Mouse (Mus musculus): ENCODE data around the gene Svop. TPM values are rescaled to one million over a fixed set of nuclear protein-coding genes. Genes with fewer than 3 reads are reported as not detected.

Gene Svop
- polyA plus RNA-seq, 1 experiment from 2014 or later, result 21.2 TPM

GRCm38 (mm10) chr5:113989437-113990024, 101.8 kb downstream of the Svop start:
- no peak for DNase-seq (ENCODE audit: low spot score, missing footprints)
- Histone ChIP-seq H3K4me3 (ENCODE audit: low read depth, low read length) (no peak overlapping the region), H3K4me1 (ENCODE audit: control insufficient read depth, insufficient read depth, low read length) (peaks cover 22% of the 10 kb centered on the region), H3K9ac (ENCODE audit: low read length) (no peak overlapping the region), H3K36me3 (ENCODE audit: control insufficient read depth, insufficient read depth, low read length) (0 out of 2 replicates have a peak, but pooled peaks cover 2% of the 10 kb centered on the region), H3K27me3 (ENCODE audit: control insufficient read depth, insufficient read depth, low read length) (no peaks in the 10 kb centered on the region), H3K4me2 (no peak overlapping the region), H3K9me3 (ENCODE audit: control insufficient read depth, low read length) (no peaks in the 10 kb centered on the region), H3K27ac (ENCODE audit: low read depth, low read length) (no peak overlapping the region)
- ATAC-seq (ENCODE audit: low FRiP score), result no peak
- WGBS, result 90% methylated on average over 20 of the region's 20 CpGs

- Histone ChIP-seq H3K4me2 (no peak overlapping the region), H3K9me3 (ENCODE audit: control insufficient read depth, low read length) (no peaks in the 10 kb centered on the region), H3K4me1 (ENCODE audit: control insufficient read depth, insufficient read depth, low read length) (peaks cover 6% of the 10 kb centered on the region), H3K27ac (ENCODE audit: low read depth, low read length) (no peak overlapping the region), H3K4me3 (ENCODE audit: low read depth, low read length) (no peak overlapping the region), H3K36me3 (ENCODE audit: control insufficient read depth, insufficient read depth, low read length) (0 out of 2 replicates have a peak, but pooled peaks cover 2% of the 10 kb centered on the region), H3K27me3 (ENCODE audit: control insufficient read depth, insufficient read depth, low read length) (no peaks in the 10 kb centered on the region), H3K9ac (ENCODE audit: low read length) (no peak overlapping the region)
- DNase-seq (ENCODE audit: low spot score, missing footprints), result no peak
- ATAC-seq (ENCODE audit: low FRiP score), result no peak
- WGBS, result 69% methylated on average over 9 of the region's 9 CpGs
Observed at GRCm38 (mm10) chr5:113986182-113986961, 105.0 kb downstream of the Svop start.

- DNase-seq (ENCODE audit: low spot score, missing footprints), result no peak
- Histone ChIP-seq H3K27me3 (ENCODE audit: control insufficient read depth, insufficient read depth, low read length) (no peaks in the 10 kb centered on the region), H3K4me2 (no peak overlapping the region), H3K36me3 (ENCODE audit: control insufficient read depth, insufficient read depth, low read length) (0 out of 2 replicates have a peak, but pooled peaks cover 2% of the 10 kb centered on the region), H3K4me3 (ENCODE audit: low read depth, low read length) (no peak overlapping the region), H3K9me3 (ENCODE audit: control insufficient read depth, low read length) (no peaks in the 10 kb centered on the region), H3K4me1 (ENCODE audit: control insufficient read depth, insufficient read depth, low read length) (peaks cover 1% of the 10 kb centered on the region; the same call in 1 of the 2 replicates), H3K27ac (ENCODE audit: low read depth, low read length) (no peak overlapping the region), H3K9ac (ENCODE audit: low read length) (no peak overlapping the region)
- no peak for ATAC-seq (ENCODE audit: low FRiP score)
- WGBS, result 68% methylated on average over 2 of the region's 2 CpGs
Observed at GRCm38 (mm10) chr5:113985737-113986136, 105.6 kb downstream of the Svop start.

- H3K27ac ChIP-seq (ENCODE audit: low read depth, low read length), result no peak overlapping the region
- H3K4me1 ChIP-seq (ENCODE audit: control insufficient read depth, insufficient read depth, low read length), result no peaks in the 10 kb centered on the region
- DNase-seq (ENCODE audit: low spot score, missing footprints) (no peak), ATAC-seq (ENCODE audit: low FRiP score) (no peak)
- no peak overlapping the region for H3K4me2 ChIP-seq
- H3K9me3 ChIP-seq (ENCODE audit: control insufficient read depth, low read length), result no peaks in the 10 kb centered on the region
- no peak overlapping the region for H3K9ac ChIP-seq (ENCODE audit: low read length)
- no peaks in the 10 kb centered on the region for H3K27me3 ChIP-seq (ENCODE audit: control insufficient read depth, insufficient read depth, low read length)
- 91% methylated on average over 13 of the region's 13 CpGs for WGBS
- H3K4me3 ChIP-seq (ENCODE audit: low read depth, low read length), result no peak overlapping the region
- H3K36me3 ChIP-seq (ENCODE audit: control insufficient read depth, insufficient read depth, low read length), result no peaks in the 10 kb centered on the region
Observed at GRCm38 (mm10) chr5:113984025-113984740, 107.2 kb downstream of the Svop start.

- Histone ChIP-seq H3K9me3 (ENCODE audit: control insufficient read depth, low read length) (no peaks in the 10 kb centered on the region), H3K27ac (ENCODE audit: low read depth, low read length) (no peak overlapping the region), H3K4me2 (no peak overlapping the region), H3K4me1 (ENCODE audit: control insufficient read depth, insufficient read depth, low read length) (no peaks in the 10 kb centered on the region), H3K9ac (ENCODE audit: low read length) (no peak overlapping the region), H3K36me3 (ENCODE audit: control insufficient read depth, insufficient read depth, low read length) (no peaks in the 10 kb centered on the region), H3K27me3 (ENCODE audit: control insufficient read depth, insufficient read depth, low read length) (no peaks in the 10 kb centered on the region), H3K4me3 (ENCODE audit: low read depth, low read length) (no peak overlapping the region)
- WGBS, result 80% methylated on average over 6 of the region's 6 CpGs
- ATAC-seq (ENCODE audit: low FRiP score) (no peak), DNase-seq (ENCODE audit: low spot score, missing footprints) (no peak)
Observed at GRCm38 (mm10) chr5:113983541-113983940, 107.8 kb downstream of the Svop start.

- Histone ChIP-seq H3K4me3 (ENCODE audit: low read depth, low read length) (no peak overlapping the region), H3K27ac (ENCODE audit: low read depth, low read length) (no peak overlapping the region), H3K4me1 (ENCODE audit: control insufficient read depth, insufficient read depth, low read length) (no peaks in the 10 kb centered on the region), H3K9ac (ENCODE audit: low read length) (no peak overlapping the region), H3K36me3 (ENCODE audit: control insufficient read depth, insufficient read depth, low read length) (no peaks in the 10 kb centered on the region), H3K9me3 (ENCODE audit: control insufficient read depth, low read length) (no peaks in the 10 kb centered on the region), H3K27me3 (ENCODE audit: control insufficient read depth, insufficient read depth, low read length) (no peaks in the 10 kb centered on the region), H3K4me2 (no peak overlapping the region)
- ATAC-seq (ENCODE audit: low FRiP score) (no peak), DNase-seq (ENCODE audit: low spot score, missing footprints) (no peak)
- 83% methylated on average over 8 of the region's 8 CpGs for WGBS
Observed at GRCm38 (mm10) chr5:113981843-113982242, 109.5 kb downstream of the Svop start.

DNA sequence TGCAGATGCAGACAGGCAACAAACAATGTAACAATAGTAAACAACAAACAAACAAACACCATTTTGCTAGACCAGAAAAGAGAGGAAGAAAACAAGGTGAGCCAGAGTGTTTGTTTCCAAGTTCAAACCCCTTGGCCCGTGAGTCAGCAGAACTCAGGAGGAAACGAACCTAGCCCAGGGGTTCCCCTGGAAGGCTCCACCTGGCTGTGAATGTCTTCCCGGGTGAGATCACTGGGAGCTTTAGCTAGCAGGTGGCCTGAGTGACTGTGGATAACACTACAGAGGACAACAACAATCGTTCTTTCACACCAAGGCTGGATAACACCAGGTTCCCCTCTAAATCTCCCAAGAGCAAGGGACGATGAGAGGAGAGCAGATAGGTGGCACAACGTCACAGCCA, 110.2 kb downstream of the Svop start:
- H3K4me1 ChIP-seq (ENCODE audit: control insufficient read depth, insufficient read depth, low read length), result no peaks in the 10 kb centered on the region
- no peak overlapping the region for H3K4me2 ChIP-seq
- H3K36me3 ChIP-seq (ENCODE audit: control insufficient read depth, insufficient read depth, low read length), result no peaks in the 10 kb centered on the region
- 91% methylated on average over 6 of the region's 6 CpGs for WGBS
- no peak overlapping the region for H3K9ac ChIP-seq (ENCODE audit: low read length)
- no peaks in the 10 kb centered on the region for H3K27me3 ChIP-seq (ENCODE audit: control insufficient read depth, insufficient read depth, low read length)
- no peak overlapping the region for H3K27ac ChIP-seq (ENCODE audit: low read depth, low read length)
- no peaks in the 10 kb centered on the region for H3K9me3 ChIP-seq (ENCODE audit: control insufficient read depth, low read length)
- DNase-seq (ENCODE audit: low spot score, missing footprints), result no peak
- ATAC-seq (ENCODE audit: low FRiP score), result no peak
- no peak overlapping the region for H3K4me3 ChIP-seq (ENCODE audit: low read depth, low read length)

GRCm38 (mm10) chr5:113980511-113980910, 110.9 kb downstream of the Svop start:
- Histone ChIP-seq H3K36me3 (ENCODE audit: control insufficient read depth, insufficient read depth, low read length) (no peaks in the 10 kb centered on the region), H3K9ac (ENCODE audit: low read length) (no peak overlapping the region), H3K9me3 (ENCODE audit: control insufficient read depth, low read length) (no peaks in the 10 kb centered on the region), H3K27me3 (ENCODE audit: control insufficient read depth, insufficient read depth, low read length) (no peaks in the 10 kb centered on the region), H3K4me2 (no peak overlapping the region), H3K4me1 (ENCODE audit: control insufficient read depth, insufficient read depth, low read length) (no peaks in the 10 kb centered on the region), H3K4me3 (ENCODE audit: low read depth, low read length) (no peak overlapping the region), H3K27ac (ENCODE audit: low read depth, low read length) (no peak overlapping the region)
- DNase-seq (ENCODE audit: low spot score, missing footprints) (no peak), ATAC-seq (ENCODE audit: low FRiP score) (no peak)
- 90% methylated on average over 1 of the region's 1 CpGs for WGBS

DNA sequence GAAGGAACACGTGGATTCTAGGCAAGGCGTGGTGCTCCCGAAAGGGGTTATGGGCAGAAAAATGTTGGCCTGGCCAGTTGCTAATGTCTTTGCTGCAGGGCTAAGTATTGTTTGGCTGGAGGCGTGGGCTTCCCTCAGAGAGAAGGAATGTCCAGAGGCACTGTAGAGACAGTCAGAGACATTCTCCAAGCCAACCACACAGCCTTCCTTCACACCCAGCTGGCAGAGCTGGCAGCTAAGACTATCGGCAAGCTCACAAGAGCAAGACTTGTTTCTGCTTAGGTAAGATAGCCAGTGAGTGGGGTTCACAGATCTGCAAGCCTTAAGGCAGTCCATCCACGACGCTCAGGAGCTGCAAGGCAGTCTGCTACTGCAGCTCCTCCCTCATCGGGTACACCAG, 114.1 kb downstream of the Svop start:
- 86% methylated on average over 8 of the region's 8 CpGs for WGBS
- H3K27ac ChIP-seq (ENCODE audit: low read depth, low read length), result no peak overlapping the region
- H3K4me1 ChIP-seq (ENCODE audit: control insufficient read depth, insufficient read depth, low read length), result peaks cover 19% of the 10 kb centered on the region

More for the DNA sequence above, 114.1 kb downstream of the Svop start:
- Histone ChIP-seq H3K36me3 (ENCODE audit: control insufficient read depth, insufficient read depth, low read length) (no peaks in the 10 kb centered on the region), H3K4me3 (ENCODE audit: low read depth, low read length) (no peak overlapping the region), H3K4me2 (no peak overlapping the region), H3K27me3 (ENCODE audit: control insufficient read depth, insufficient read depth, low read length) (no peaks in the 10 kb centered on the region), H3K9me3 (ENCODE audit: control insufficient read depth, low read length) (no peaks in the 10 kb centered on the region), H3K9ac (ENCODE audit: low read length) (no peak overlapping the region)
- no peak for DNase-seq (ENCODE audit: low spot score, missing footprints)
- no peak for ATAC-seq (ENCODE audit: low FRiP score)
